Mouse (Mus musculus) liver, embryonic 14.5 days (tissue): Measurements from ENCODE around the gene Stox1. TPM values are rescaled to one million over a fixed set of nuclear protein-coding genes. Genes with fewer than 3 reads are reported as not detected.

Source experiments
- ATAC-seq: fragments of 200-750 bp; cut with Nextera tagmentation; 2 replicates; pipeline ENCODE4 v1.8.0; 2017; ENCODE audit warnings: moderate number of reproducible peaks, mild to moderate bottlenecking, moderate library complexity; ENCODE audit not compliant: insufficient read depth
- DNase-seq, 3 experiments: peaks; one replicate each; pipeline ENCODE4 v3.0.0-alpha.2; 2012 to 2013; ENCODE audit warnings: low read depth in 3 of 3, low spot score in 3 of 3
- H3K27ac ChIP-seq: fragments of 300-500 bp; sonication (generic); 2 replicates; pipeline ENCODE4 v1.5.1; 2014; ENCODE audit warnings: moderate library complexity, mild to moderate bottlenecking, control low read depth, inconsistent platforms
- H3K27me3 ChIP-seq: fragments of 300-500 bp; sonication (generic); 2 replicates; pipeline ENCODE4 v1.6.1; 2014; ENCODE audit warnings: mild to moderate bottlenecking, low read length, moderate library complexity; ENCODE audit not compliant: control insufficient read depth, insufficient read depth
- H3K36me3 ChIP-seq: fragments of 300-500 bp; sonication (generic); replicated peaks from 2 replicates; pipeline ENCODE4 v1.6.1; 2014; ENCODE audit warnings: low read depth; ENCODE audit not compliant: control insufficient read depth, insufficient read depth
- H3K4me1 ChIP-seq, 2 experiments: fragments of 200-500 bp in 1 of 2; fragments of 300-500 bp in 1 of 2; sonication (generic) in 1 of 2; replicated peaks; 2 replicates each; pipeline ENCODE4 v1.6.1; 2012 to 2014; ENCODE audit warnings: antibody characterized with exemption in 1 of 2, inconsistent platforms in 1 of 2, low read length in 1 of 2; ENCODE audit not compliant: control insufficient read depth in 2 of 2, insufficient read depth in 2 of 2
- H3K4me2 ChIP-seq: fragments of 300-500 bp; sonication (generic); 2 replicates; pipeline ENCODE4 v1.6.1; 2014; ENCODE audit warnings: low read depth, mild to moderate bottlenecking, control low read depth, moderate library complexity
- H3K4me3 ChIP-seq, 2 experiments: fragments of 200-500 bp in 1 of 2; fragments of 300-500 bp in 1 of 2; sonication (generic) in 1 of 2; 2 replicates each; pipeline ENCODE4 v1.5.1; 2012 to 2014; ENCODE audit warnings: low read depth in 2 of 2, low read length in 2 of 2, mild to moderate bottlenecking in 2 of 2, control low read depth in 1 of 2, inconsistent platforms in 1 of 2, moderate library complexity in 1 of 2; ENCODE audit not compliant: insufficient read depth in 1 of 2
- H3K9ac ChIP-seq: fragments of 300-500 bp; sonication (generic); replicated peaks from 2 replicates; pipeline ENCODE4 v1.6.1; 2014; ENCODE audit warnings: mild to moderate bottlenecking, control low read depth, moderate library complexity
- H3K9me3 ChIP-seq: fragments of 300-500 bp; sonication (generic); 2 replicates; pipeline ENCODE4 v1.6.1; 2016; ENCODE audit warnings: low read length, mixed read lengths; ENCODE audit not compliant: control insufficient read depth
- CTCF ChIP-seq: IDR thresholded peaks from 2 replicates; pipeline ENCODE4 v1.5.1; 2016; ENCODE audit warnings: antibody characterized with exemption, low read depth, control low read depth
- EP300 ChIP-seq: IDR thresholded peaks from 2 replicates; pipeline ENCODE4 v1.6.1; 2016; ENCODE audit warnings: antibody characterized with exemption, low read depth
- WGBS: fragments of 180-500 bp; shearing (Covaris S2); extraction: QIAGEN DNeasy Blood & Tissue Kit; methylation state at CpG from one replicate; pipeline ENCODE4 v1.1.7; 2014; ENCODE audit not compliant: insufficient replicate concordance; 5-methylcytosine and 5-hydroxymethylcytosine counted together
- polyA plus RNA-seq, 2 experiments: library from polyadenylated mRNA; depleted of rRNA in 1 of 2; stranded (reverse) in 1 of 2; unstranded in 1 of 2; fragments of >200 nt; fragmentation: Nextera tagmentation in 1 of 2; extraction: Ambion mirVana in 1 of 2; gene quantifications; 2 replicates each; pipeline versions ENCODE4 v1.2.1 to v1.2.3; 2012 to 2014

Stox1 gene
- polyA plus RNA-seq, 2 experiments: 0.04 to 0.13 TPM

- Histone ChIP-seq H3K27me3 (no peaks in the 10 kb centered on the region), H3K27ac (no peak overlapping the region), H3K4me1 (no peaks in the 10 kb centered on the region), H3K36me3 (no peaks in the 10 kb centered on the region), H3K9ac (no peak overlapping the region), H3K4me2 (no peak overlapping the region), H3K4me3 (no peak overlapping the region), H3K9me3 (peaks cover 3% of the 10 kb centered on the region)
- peak; percentile 60 for TF ChIP-seq CTCF
- no peak for TF ChIP-seq EP300
- DNase-seq (no peak), ATAC-seq (no peak)
- 62% methylated on average over 1 of the region's 1 CpGs for WGBS
These were observed 46.1 kb downstream of the Stox1 start for GRCm38 (mm10) chr10:62679833-62680232.

- DNase-seq (no peak), ATAC-seq (no peak)
- H3K27ac ChIP-seq: no peak overlapping the region
- H3K27me3 ChIP-seq: no peaks in the 10 kb centered on the region
- peaks cover 3% of the 10 kb centered on the region for H3K9me3 ChIP-seq
- no peaks in the 10 kb centered on the region for H3K36me3 ChIP-seq
- H3K4me2 ChIP-seq: no peak overlapping the region
- H3K4me1 ChIP-seq: no peaks in the 10 kb centered on the region
- TF ChIP-seq EP300 (no peak), CTCF (no peak)
- no peak overlapping the region for H3K4me3 ChIP-seq
- 66% methylated on average over 5 of the region's 5 CpGs for WGBS
- H3K9ac ChIP-seq: no peak overlapping the region
These were observed 48.6 kb downstream of the Stox1 start for GRCm38 (mm10) chr10:62677329-62677728.

GRCm38 (mm10) chr10:62676196-62676595, 49.7 kb downstream of the Stox1 start:
- no peak for DNase-seq
- H3K9ac ChIP-seq: no peak overlapping the region

DNA sequence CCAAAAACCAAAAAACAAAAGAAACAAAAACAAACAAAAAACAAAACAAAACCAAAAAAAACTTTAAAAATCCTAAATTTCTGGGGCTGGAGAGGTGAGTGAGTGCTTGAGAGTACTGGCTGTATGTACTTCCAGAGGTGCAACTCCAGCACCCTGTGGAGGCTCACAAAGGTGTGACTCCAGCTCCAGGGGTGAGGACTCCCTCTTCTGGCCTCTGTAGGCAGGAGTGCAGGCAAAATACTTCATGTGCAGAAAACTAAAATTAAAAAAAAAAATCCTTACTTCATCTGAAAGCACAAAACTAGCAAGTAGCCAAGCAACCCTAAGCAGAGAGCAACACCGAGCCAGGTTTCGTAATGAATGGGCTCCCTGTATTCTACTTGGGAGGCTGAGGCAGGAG, 53.6 kb downstream of the Stox1 start:
- TF ChIP-seq CTCF (peak; percentile 28), EP300 (no peak)
- H3K4me3 ChIP-seq: no peak overlapping the region
- H3K9ac ChIP-seq: no peak overlapping the region
- no peak for ATAC-seq
- H3K27me3 ChIP-seq: no peaks in the 10 kb centered on the region
- no peak overlapping the region for H3K4me2 ChIP-seq
- no peaks in the 10 kb centered on the region for H3K36me3 ChIP-seq
- no peak for DNase-seq
- WGBS: 79% methylated on average over 2 of the region's 2 CpGs
- no peak overlapping the region for H3K27ac ChIP-seq
- no peaks in the 10 kb centered on the region for H3K9me3 ChIP-seq
- H3K4me1 ChIP-seq: peaks cover 8 to 12% of the 10 kb centered on the region in 2 experiments; a peak in 3 of 4 replicates

More at GRCm38 (mm10) chr10:62676196-62676595, 49.7 kb downstream of the Stox1 start:
- no peak overlapping the region for H3K27ac ChIP-seq
- H3K4me2 ChIP-seq: no peak overlapping the region
- no peaks in the 10 kb centered on the region for H3K4me1 ChIP-seq
- no peak overlapping the region for H3K4me3 ChIP-seq
- ATAC-seq: no peak
- no peaks in the 10 kb centered on the region for H3K36me3 ChIP-seq
- no peaks in the 10 kb centered on the region for H3K27me3 ChIP-seq
- TF ChIP-seq EP300: no peak
- TF ChIP-seq CTCF: no peak
- 62% methylated on average over 6 of the region's 6 CpGs for WGBS
- H3K9me3 ChIP-seq: peaks cover 3% of the 10 kb centered on the region

DNA sequence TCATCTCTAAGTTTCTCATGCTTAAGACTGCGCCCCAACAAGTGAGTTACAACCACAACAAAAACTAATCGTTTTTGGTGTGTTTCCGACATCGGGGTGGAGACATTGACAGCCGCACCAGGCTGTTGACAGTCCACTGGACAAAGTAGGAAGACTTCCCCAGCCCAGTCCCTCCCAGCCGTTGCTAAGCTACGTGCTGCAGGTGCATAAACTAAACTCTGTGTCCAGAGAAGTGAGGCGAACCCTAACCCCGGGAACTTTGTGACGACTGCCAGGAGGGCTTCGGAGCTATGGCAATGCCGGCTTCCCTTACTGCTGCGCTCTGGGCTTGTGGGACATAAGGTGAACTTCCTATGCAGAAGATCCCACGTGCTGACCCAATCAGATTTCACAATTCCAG, 56.7 kb downstream of the Stox1 start:
- Histone ChIP-seq H3K36me3 (no peaks in the 10 kb centered on the region), H3K4me2 (no peak overlapping the region), H3K27ac (no peak overlapping the region), H3K4me1 (peaks cover 8 to 15% of the 10 kb centered on the region in 2 experiments; a peak in 3 of 4 replicates), H3K9ac (no peak overlapping the region), H3K9me3 (no peaks in the 10 kb centered on the region), H3K4me3 (no peak overlapping the region), H3K27me3 (no peaks in the 10 kb centered on the region)
- ATAC-seq: no peak
- TF ChIP-seq EP300 (no peak), CTCF (no peak)
- no peak for DNase-seq
- 74% methylated on average over 14 of the region's 14 CpGs for WGBS
